Mouse (Mus musculus) G1E (cell line): ENCODE measurements around the gene Flrt2. TPM values are rescaled to one million over a fixed set of nuclear protein-coding genes. Genes with fewer than 3 reads are reported as not detected.

Experiments used
- ATAC-seq: 2 replicates; pipeline ENCODE4 v1.8.0; 2016; ENCODE audit warnings: mild to moderate bottlenecking; ENCODE audit not compliant: insufficient number of reproducible peaks, poor library complexity, low FRiP score, severe bottlenecking; ENCODE audit errors: extremely low read depth
- DNase-seq: peaks from one replicate; pipeline ENCODE4 v3.0.0; 2012; ENCODE audit warnings: low spot score
- H3K27me3 ChIP-seq: 2 replicates; pipeline ENCODE4 v1.6.1; 2012; ENCODE audit warnings: mild to moderate bottlenecking, low read length, inconsistent platforms; ENCODE audit not compliant: insufficient read depth
- H3K36me3 ChIP-seq: replicated peaks from 2 replicates; pipeline ENCODE3; 2012; ENCODE audit warnings: mild to moderate bottlenecking, inconsistent platforms
- H3K4me1 ChIP-seq: 2 replicates; pipeline ENCODE4 v1.6.1; 2012; ENCODE audit warnings: low read depth, low read length, inconsistent platforms, mixed read lengths; ENCODE audit not compliant: insufficient read depth
- H3K4me3 ChIP-seq: 2 replicates; pipeline ENCODE4 v1.5.1; 2012; ENCODE audit warnings: low read depth, mild to moderate bottlenecking, inconsistent platforms, low read length, moderate library complexity, mixed read lengths
- H3K9me3 ChIP-seq: replicated peaks from 2 replicates; pipeline ENCODE4 v1.6.1; 2012; ENCODE audit warnings: inconsistent platforms
- CTCF ChIP-seq: IDR thresholded peaks from 2 replicates; pipeline ENCODE4 v1.5.1; 2012; ENCODE audit warnings: low read depth, low read length, inconsistent platforms, mixed read lengths
- GATA1 ChIP-seq: IDR thresholded peaks from 2 replicates; pipeline ENCODE4 v1.6.1; 2012; ENCODE audit warnings: borderline replicate concordance, low read length, inconsistent platforms, mixed read lengths
- GATA2 ChIP-seq: IDR thresholded peaks from 2 replicates; pipeline ENCODE4 v1.6.1; 2012; ENCODE audit warnings: low read depth, low read length, inconsistent platforms, borderline replicate concordance
- POLR2AphosphoS5 ChIP-seq: IDR thresholded peaks from 2 replicates; pipeline ENCODE4 v1.6.1; 2012; ENCODE audit warnings: low read depth, low read length, inconsistent platforms; ENCODE audit not compliant: insufficient replicate concordance
- TAL1 ChIP-seq: conservative IDR thresholded peaks from 2 replicates; pipeline ENCODE4 v1.6.1; 2012; ENCODE audit warnings: low read depth, low read length, inconsistent platforms, mixed read lengths
- polyA plus RNA-seq: library from polyadenylated mRNA; stranded (reverse); fragments of >175 nt; gene quantifications from 2 replicates; pipeline ENCODE4 v1.2.3, GENCODE M21; 2012
- total RNA-seq, 2 experiments: library from RNA; stranded (forward) in 1 of 2; stranded (reverse) in 1 of 2; fragments of 200-1000 nt in 1 of 2; fragments of >200 nt in 1 of 2; fragmentation: Nextera tagmentation in 1 of 2; gene quantifications; 2 replicates each; pipeline ENCODE4 v1.2.3; 2014 to 2017

Flrt2 gene
- total and polyA plus RNA-seq, 3 experiments: 0.05 TPM; not detected in 2

DNA sequence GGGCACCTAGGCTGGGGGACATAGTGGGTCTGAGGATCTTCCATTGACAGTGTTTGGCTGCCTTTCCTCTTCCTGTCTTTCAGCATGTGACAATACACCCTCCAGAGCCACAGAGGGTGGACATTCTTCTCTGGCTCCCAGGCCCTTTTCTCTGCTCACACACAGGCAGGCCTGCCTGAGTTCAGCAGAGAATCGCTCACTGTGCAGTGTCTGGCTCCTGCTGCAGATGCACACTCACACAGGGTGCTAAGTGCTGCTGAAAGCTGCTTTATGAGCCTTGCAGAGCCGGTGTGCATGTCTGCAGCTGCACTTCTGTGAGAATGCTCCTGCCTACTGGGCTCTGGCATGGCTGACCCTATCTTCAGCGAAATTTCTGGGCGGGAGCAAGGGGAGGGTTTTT, 52.3 kb downstream of the Flrt2 start:
- ATAC-seq: no peak
- TF ChIP-seq POLR2AphosphoS5 (no peak), CTCF (no peak), GATA2 (no peak), TAL1 (no peak), GATA1 (no peak)
- Histone ChIP-seq H3K9me3 (peaks cover 31% of the 10 kb centered on the region), H3K4me3 (no peak overlapping the region), H3K36me3 (no peaks in the 10 kb centered on the region), H3K4me1 (no peaks in the 10 kb centered on the region), H3K27me3 (no peaks in the 10 kb centered on the region)
- DNase-seq: no peak

DNA sequence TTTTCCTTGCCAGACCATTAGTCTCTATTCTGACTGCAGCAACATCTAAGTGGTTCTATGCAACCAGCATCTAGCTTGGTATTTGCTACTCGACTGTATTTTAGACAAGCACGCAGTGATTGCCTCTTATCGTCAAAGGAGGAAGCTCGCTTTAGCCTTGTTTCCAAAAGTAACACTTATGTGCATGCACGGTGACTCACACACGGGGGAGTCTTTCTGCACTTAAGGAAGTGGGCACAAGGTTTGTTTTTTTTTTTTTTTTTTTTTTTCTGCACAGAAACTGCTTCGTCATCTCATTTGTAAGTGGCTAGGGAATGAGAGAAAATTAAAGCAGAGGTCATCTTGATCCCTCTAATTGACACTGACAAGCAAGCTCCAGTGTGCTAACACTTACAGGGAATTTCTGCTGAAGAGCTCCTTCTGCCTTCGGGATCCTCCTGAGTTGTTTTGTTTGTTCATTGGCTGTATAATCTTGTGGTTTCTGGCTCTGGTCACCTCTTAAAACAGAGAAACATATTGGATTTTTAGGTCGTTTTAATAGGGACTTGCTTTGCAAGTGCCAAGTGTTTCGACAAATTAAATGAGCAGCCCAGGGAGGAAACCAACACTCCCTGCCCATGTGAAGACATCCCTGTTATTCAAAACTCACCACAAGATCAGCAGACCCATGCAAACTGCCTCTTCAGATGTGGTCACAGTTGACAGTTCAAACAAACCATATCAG, 55.0 kb downstream of the Flrt2 start:
- H3K4me1 ChIP-seq: no peaks in the 10 kb centered on the region
- no peaks in the 10 kb centered on the region for H3K27me3 ChIP-seq
- no peaks in the 10 kb centered on the region for H3K36me3 ChIP-seq
- no peak overlapping the region for H3K4me3 ChIP-seq
- ATAC-seq (no peak), DNase-seq (no peak)
- H3K9me3 ChIP-seq: peaks cover 21% of the 10 kb centered on the region
- TF ChIP-seq GATA2: no peak
- no peak for TF ChIP-seq CTCF
- TF ChIP-seq TAL1: no peak
- TF ChIP-seq GATA1: no peak
- no peak for TF ChIP-seq POLR2AphosphoS5

- no peaks in the 10 kb centered on the region for H3K4me1 ChIP-seq
- H3K36me3 ChIP-seq: no peaks in the 10 kb centered on the region
- H3K4me3 ChIP-seq: no peak overlapping the region
- no peak for TF ChIP-seq POLR2AphosphoS5
- TF ChIP-seq GATA2: no peak
- ATAC-seq (no peak), DNase-seq (no peak)
- H3K9me3 ChIP-seq: peaks cover 18% of the 10 kb centered on the region
- H3K27me3 ChIP-seq: no peaks in the 10 kb centered on the region
Measured at GRCm38 (mm10) chr12:95748760-95749159, 56.7 kb downstream of the Flrt2 start.

GRCm38 (mm10) chr12:95749248-95749647, 57.2 kb downstream of the Flrt2 start:
- H3K36me3 ChIP-seq: no peaks in the 10 kb centered on the region
- no peaks in the 10 kb centered on the region for H3K27me3 ChIP-seq
- no peaks in the 10 kb centered on the region for H3K4me1 ChIP-seq
- no peak for DNase-seq
- peaks cover 15% of the 10 kb centered on the region for H3K9me3 ChIP-seq
- ATAC-seq: no peak
- TF ChIP-seq GATA1: no peak
- TF ChIP-seq TAL1: no peak
- no peak for TF ChIP-seq CTCF
- no peak for TF ChIP-seq POLR2AphosphoS5
- no peak for TF ChIP-seq GATA2
- no peak overlapping the region for H3K4me3 ChIP-seq

DNA sequence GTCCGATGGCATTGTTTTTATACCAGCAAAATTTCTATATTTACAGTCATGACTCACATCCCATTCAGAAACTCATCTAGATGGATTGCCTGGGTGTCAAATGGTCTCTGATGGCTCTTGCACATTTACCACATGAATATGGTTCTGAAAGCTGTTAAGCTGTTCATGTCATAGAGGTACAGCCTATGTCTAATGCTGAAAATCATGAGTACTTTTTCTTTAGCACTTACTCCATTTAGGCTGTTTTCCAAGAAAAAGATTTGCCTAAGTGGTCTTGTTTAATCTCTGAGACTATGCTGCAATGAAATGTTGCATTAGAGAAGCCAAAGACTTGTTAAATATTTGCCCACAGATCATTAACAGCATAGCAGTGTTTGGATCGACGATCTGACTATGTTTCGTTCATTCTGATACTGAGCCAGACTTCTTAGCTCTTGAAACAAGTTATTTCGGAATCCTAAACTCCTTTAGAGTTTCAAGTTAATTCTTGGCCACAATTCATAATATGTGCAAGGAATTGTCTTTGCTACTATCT, 67.3 kb downstream of the Flrt2 start:
- peaks cover 8% of the 10 kb centered on the region for H3K9me3 ChIP-seq
- DNase-seq: no peak
- ATAC-seq: no peak

DNA sequence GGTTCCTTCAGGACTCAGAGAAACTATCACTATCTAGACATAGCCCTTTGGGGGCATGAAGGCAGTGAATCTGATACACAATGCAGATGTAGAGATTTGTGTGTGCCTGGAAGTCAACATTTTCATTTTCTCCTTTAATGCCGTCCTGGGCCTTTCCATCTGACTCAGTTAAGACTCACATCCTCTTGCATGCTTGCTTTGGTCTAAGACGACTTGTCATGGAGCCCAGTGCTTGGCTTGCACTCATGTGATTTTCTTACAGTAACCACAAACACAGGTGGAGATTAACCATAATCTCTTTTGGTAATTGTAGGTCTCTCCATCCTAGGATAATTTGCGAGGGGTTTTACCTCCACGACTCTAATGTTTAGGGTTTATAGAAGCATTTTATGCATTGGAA, 73.2 kb downstream of the Flrt2 start:
- TF ChIP-seq GATA1 (no peak), CTCF (no peak), GATA2 (no peak), TAL1 (no peak), POLR2AphosphoS5 (no peak)
- H3K36me3 ChIP-seq: no peaks in the 10 kb centered on the region
- DNase-seq (no peak), ATAC-seq (no peak)
- H3K4me3 ChIP-seq: no peak overlapping the region
- no peaks in the 10 kb centered on the region for H3K4me1 ChIP-seq
- no peaks in the 10 kb centered on the region for H3K27me3 ChIP-seq
- peaks cover 11% of the 10 kb centered on the region for H3K9me3 ChIP-seq

More for the DNA sequence above, 67.3 kb downstream of the Flrt2 start:
- H3K27me3 ChIP-seq: no peaks in the 10 kb centered on the region
- H3K4me1 ChIP-seq: no peaks in the 10 kb centered on the region
- H3K36me3 ChIP-seq: no peaks in the 10 kb centered on the region
- H3K4me3 ChIP-seq: no peak overlapping the region
- TF ChIP-seq CTCF: no peak
- TF ChIP-seq POLR2AphosphoS5: no peak
- TF ChIP-seq TAL1: no peak
